Mouse (Mus musculus) midbrain, embryonic 11.5 days (tissue): ENCODE measurements around the gene Rangap1. TPM values are rescaled to one million over a fixed set of nuclear protein-coding genes. Genes with fewer than 3 reads are reported as not detected.
A peak's percentile ranks its signal among the peaks of the same experiment; 100 is the strongest.

ENCODE experiments used
- ATAC-seq: fragments of 200-750 bp; cut with Nextera tagmentation; 2 replicates; pipeline ENCODE4 v1.8.0; 2017; ENCODE audit warnings: moderate TSS enrichment, moderate library complexity; ENCODE audit not compliant: low FRiP score
- DNase-seq: peaks from one replicate; pipeline ENCODE4 v3.0.0; 2015; ENCODE audit warnings: low spot score; ENCODE audit errors: missing footprints
- H3K27ac ChIP-seq: fragments of 300-500 bp; sonication (generic); 2 replicates; pipeline ENCODE4 v1.5.1; 2014; ENCODE audit warnings: low read depth, low read length
- H3K27me3 ChIP-seq: fragments of 300-500 bp; sonication (generic); 2 replicates; pipeline ENCODE4 v1.6.1; 2014; ENCODE audit warnings: mild to moderate bottlenecking, low read length, moderate library complexity, mixed read lengths; ENCODE audit not compliant: control insufficient read depth, insufficient read depth
- H3K36me3 ChIP-seq: fragments of 300-500 bp; sonication (generic); 2 replicates; pipeline ENCODE4 v1.6.1; 2014; ENCODE audit warnings: mild to moderate bottlenecking, low read length, moderate library complexity, mixed read lengths; ENCODE audit not compliant: control insufficient read depth, insufficient read depth
- H3K4me1 ChIP-seq: fragments of 300-500 bp; sonication (generic); 2 replicates; pipeline ENCODE4 v1.6.1; 2014; ENCODE audit warnings: low read length; ENCODE audit not compliant: control insufficient read depth, insufficient read depth
- H3K4me2 ChIP-seq: fragments of 300-500 bp; sonication (generic); 2 replicates; pipeline ENCODE4 v1.6.1; 2014; ENCODE audit warnings: mild to moderate bottlenecking, moderate library complexity
- H3K4me3 ChIP-seq: fragments of 300-500 bp; sonication (generic); 2 replicates; pipeline ENCODE4 v1.5.1; 2014; ENCODE audit warnings: low read depth, low read length
- H3K9ac ChIP-seq: fragments of 300-500 bp; sonication (generic); 2 replicates; pipeline ENCODE4 v1.6.1; 2014; ENCODE audit warnings: low read length
- H3K9me3 ChIP-seq: fragments of 300-500 bp; sonication (generic); 2 replicates; pipeline ENCODE4 v1.6.1; 2016; ENCODE audit warnings: low read length; ENCODE audit not compliant: control insufficient read depth
- whole genome bisulfite sequencing: fragments of 180-500 bp; shearing (Covaris S2); extraction: QIAGEN DNeasy Blood & Tissue Kit; methylation state at CpG from one replicate; pipeline ENCODE4 v1.1.7; 2014; 5-methylcytosine and 5-hydroxymethylcytosine counted together
- polyA plus RNA-seq: library from polyadenylated mRNA; unstranded; fragments of >200 nt; fragmentation: Nextera tagmentation; extraction: Ambion mirVana; gene quantifications from 2 replicates; pipeline ENCODE4 v1.2.1, GENCODE M21; 2014

Rangap1 gene
- polyA plus RNA-seq, 1 experiment from 2014 or later = 152 TPM

- Histone ChIP-seq H3K27me3 (peaks cover 35% of the 10 kb centered on the region), H3K4me1 (peaks cover 11% of the 10 kb centered on the region), H3K9me3 (no peaks in the 10 kb centered on the region), H3K4me2 (peak overlapping the region; percentile 98), H3K4me3 (peak overlapping the region; percentile 51), H3K9ac (peak overlapping the region; percentile 78), H3K36me3 (no peaks in the 10 kb centered on the region), H3K27ac (no peak overlapping the region)
- 30% methylated on average over 19 of the region's 19 CpGs for WGBS
- DNase-seq (no peak), ATAC-seq (no peak)
These were observed 50.4 kb downstream of the Rangap1 start for GRCm38 (mm10) chr15:81694891-81695290.

- H3K36me3 ChIP-seq = no peaks in the 10 kb centered on the region
- H3K4me2 ChIP-seq = peak overlapping the region; percentile 98
- H3K27ac ChIP-seq = no peak overlapping the region
- WGBS = under 1% methylated on average over 94 of the region's 107 CpGs
- H3K4me1 ChIP-seq = peaks cover 11% of the 10 kb centered on the region
- DNase-seq (peak; percentile 98), ATAC-seq (peak; percentile 82)
- peak overlapping the region; percentile 78 for H3K9ac ChIP-seq
- H3K4me3 ChIP-seq = peak overlapping the region; percentile 51
- no peaks in the 10 kb centered on the region for H3K9me3 ChIP-seq
- peaks cover 35% of the 10 kb centered on the region for H3K27me3 ChIP-seq
These were observed 51.1 kb downstream of the Rangap1 start for GRCm38 (mm10) chr15:81693967-81694881.

- Histone ChIP-seq H3K4me2 (peak overlapping the region; percentile 98), H3K36me3 (no peaks in the 10 kb centered on the region), H3K27me3 (peaks cover 35% of the 10 kb centered on the region), H3K9me3 (no peaks in the 10 kb centered on the region), H3K27ac (no peak overlapping the region), H3K4me1 (peaks cover 11% of the 10 kb centered on the region), H3K9ac (peak overlapping the region; percentile 78), H3K4me3 (peak overlapping the region; percentile 51)
- DNase-seq (no peak), ATAC-seq (no peak)
- 7% methylated on average over 41 of the region's 41 CpGs for WGBS
These were observed 51.9 kb downstream of the Rangap1 start for GRCm38 (mm10) chr15:81693366-81693966.

GRCm38 (mm10) chr15:81680301-81680805 is 65.0 kb downstream of the Rangap1 start:
- Histone ChIP-seq H3K9ac (no peak overlapping the region), H3K4me2 (no peak overlapping the region), H3K9me3 (no peaks in the 10 kb centered on the region), H3K4me1 (no peaks in the 10 kb centered on the region), H3K4me3 (no peak overlapping the region), H3K36me3 (no peaks in the 10 kb centered on the region; the same call in 1 of the 2 replicates), H3K27me3 (no peaks in the 10 kb centered on the region), H3K27ac (no peak overlapping the region)
- DNase-seq (no peak), ATAC-seq (no peak)
- 95% methylated on average over 4 of the region's 4 CpGs for WGBS

- Histone ChIP-seq H3K27me3 (no peaks in the 10 kb centered on the region), H3K4me1 (no peaks in the 10 kb centered on the region), H3K36me3 (no peaks in the 10 kb centered on the region), H3K27ac (no peak overlapping the region), H3K9me3 (no peaks in the 10 kb centered on the region), H3K4me2 (no peak overlapping the region), H3K9ac (no peak overlapping the region), H3K4me3 (no peak overlapping the region)
- 89% methylated on average over 3 of the region's 3 CpGs for WGBS
- DNase-seq (no peak), ATAC-seq (no peak)
These were observed 68.7 kb downstream of the Rangap1 start for GRCm38 (mm10) chr15:81676637-81677036.

GRCm38 (mm10) chr15:81670231-81670640 is 75.1 kb downstream of the Rangap1 start:
- H3K27ac ChIP-seq = no peak overlapping the region
- 86% methylated on average over 4 of the region's 4 CpGs for WGBS
- peak; percentile 93 for DNase-seq
- no peak overlapping the region for H3K9ac ChIP-seq
- H3K9me3 ChIP-seq = no peaks in the 10 kb centered on the region
- no peak overlapping the region for H3K4me2 ChIP-seq
- no peak for ATAC-seq
- no peaks in the 10 kb centered on the region for H3K4me1 ChIP-seq
- H3K4me3 ChIP-seq = no peak overlapping the region
- H3K36me3 ChIP-seq = peaks cover 8% of the 10 kb centered on the region
- H3K27me3 ChIP-seq = no peaks in the 10 kb centered on the region

- Histone ChIP-seq H3K27ac (no peak overlapping the region), H3K4me2 (no peak overlapping the region), H3K4me1 (peaks cover 7% of the 10 kb centered on the region), H3K9me3 (no peaks in the 10 kb centered on the region), H3K9ac (no peak overlapping the region), H3K4me3 (no peak overlapping the region), H3K27me3 (no peaks in the 10 kb centered on the region), H3K36me3 (peaks cover 8% of the 10 kb centered on the region)
- DNase-seq (no peak), ATAC-seq (no peak)
- WGBS = 89% methylated on average over 10 of the region's 10 CpGs
These were observed 78.4 kb downstream of the Rangap1 start for GRCm38 (mm10) chr15:81666957-81667356.

- 1% methylated on average over 55 of the region's 55 CpGs for WGBS
- Histone ChIP-seq H3K36me3 (peaks cover 5% of the 10 kb centered on the region; the same call in 1 of the 2 replicates), H3K9me3 (no peaks in the 10 kb centered on the region), H3K4me3 (peak within 1 kb of the TSS; percentile 86), H3K27me3 (no peaks in the 10 kb centered on the region), H3K9ac (peak within 1 kb of the TSS; percentile 73), H3K4me2 (peak within 1 kb of the TSS; percentile 90), H3K4me1 (peaks cover 7% of the 10 kb centered on the region), H3K27ac (no peak within 1 kb of the TSS)
- peak; percentile 98 for DNase-seq
- ATAC-seq = peak; percentile 99
These were observed 81.4 kb downstream of the Rangap1 start, which contains the start of gene L3mbtl2 for GRCm38 (mm10) chr15:81663697-81664561. L3mbtl2 (plus strand) TSS chr15:81663889.
